Mouse (Mus musculus): ENCODE measurements around the gene Sorbs2.

DNA sequence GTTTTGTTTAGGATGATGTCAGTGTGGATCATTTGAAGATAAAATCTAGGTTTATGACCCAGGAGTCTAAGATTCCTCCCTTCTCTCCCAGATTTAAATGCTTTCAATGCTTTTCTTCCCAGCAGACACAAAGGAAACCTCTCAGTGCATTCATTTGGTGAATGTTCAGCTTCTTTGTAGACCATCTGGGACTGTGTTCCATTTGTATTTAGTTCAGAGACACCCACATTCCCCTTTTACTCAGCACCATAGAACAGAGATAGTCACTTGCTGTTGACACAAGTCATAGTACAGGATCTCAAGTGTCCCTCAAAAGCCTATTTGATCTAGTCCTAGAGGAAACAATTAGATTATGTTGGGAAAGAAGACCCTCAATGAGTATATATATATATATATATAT is 4.8 kb downstream of the Sorbs2 start:
- TF ChIP-seq CTCF (IDR thresholded peaks at IDR 0.05; ENCODE audit: control insufficient read depth, insufficient read depth, insufficient read length) (no peak), FOSL1 (IDR thresholded peaks at IDR 0.05; ENCODE audit: insufficient read depth, low read length, poor library complexity, severe bottlenecking) (no peak), USF1 (IDR thresholded peaks at IDR 0.05; ENCODE audit: low read depth) (no peak), MYOG (IDR thresholded peaks at IDR 0.05; ENCODE audit: control insufficient read depth, extremely low read depth, insufficient read length) (no peak), MAX (IDR thresholded peaks at IDR 0.05) (no peak)
